Mouse (Mus musculus) forebrain, embryonic 14.5 days (tissue): Measurements from ENCODE around the gene Arid1a. TPM values are rescaled to one million over a fixed set of nuclear protein-coding genes. Genes with fewer than 3 reads are reported as not detected.
A peak's percentile ranks its signal among the peaks of the same experiment; 100 is the strongest.

Experiments used
- ATAC-seq: fragments of 200-750 bp; cut with Nextera tagmentation; 2 replicates; pipeline ENCODE4 v1.8.0; 2017; ENCODE audit warnings: mild to moderate bottlenecking, moderate library complexity
- DNase-seq: peaks from one replicate; pipeline ENCODE4 v3.0.0-alpha.2; 2015; ENCODE audit warnings: low spot score
- H3K27ac ChIP-seq: fragments of 300-500 bp; sonication (generic); 2 replicates; pipeline ENCODE4 v1.5.1; 2014; ENCODE audit warnings: low read depth, mild to moderate bottlenecking, control low read depth, low read length, moderate library complexity
- H3K27me3 ChIP-seq: fragments of 300-500 bp; sonication (generic); replicated peaks from 2 replicates; pipeline ENCODE4 v1.6.1; 2014; ENCODE audit warnings: low read length, control low read depth, mixed read lengths; ENCODE audit not compliant: control insufficient read depth, insufficient read depth
- H3K36me3 ChIP-seq: fragments of 300-500 bp; sonication (generic); 2 replicates; pipeline ENCODE4 v1.6.1; 2014; ENCODE audit warnings: low read length, control low read depth; ENCODE audit not compliant: control insufficient read depth, insufficient read depth
- H3K4me1 ChIP-seq: fragments of 300-500 bp; sonication (generic); 2 replicates; pipeline ENCODE4 v1.6.1; 2014; ENCODE audit warnings: antibody characterized with exemption, low read length, control low read depth; ENCODE audit not compliant: control insufficient read depth, insufficient read depth
- H3K4me2 ChIP-seq: fragments of 300-500 bp; sonication (generic); 2 replicates; pipeline ENCODE4 v1.6.1; 2014; ENCODE audit warnings: mild to moderate bottlenecking, control low read depth, low read length
- H3K4me3 ChIP-seq: fragments of 300-500 bp; sonication (generic); 2 replicates; pipeline ENCODE4 v1.5.1; 2014; ENCODE audit warnings: low read depth, low read length, control low read depth
- H3K9ac ChIP-seq: fragments of 300-500 bp; sonication (generic); 2 replicates; pipeline ENCODE4 v1.6.1; 2014; ENCODE audit warnings: mild to moderate bottlenecking, low read length, control low read depth, moderate library complexity
- H3K9me3 ChIP-seq: fragments of 300-500 bp; sonication (generic); replicated peaks from 2 replicates; pipeline ENCODE4 v1.6.1; 2016; ENCODE audit warnings: low read length, control low read depth, mixed read lengths; ENCODE audit not compliant: control insufficient read depth
- WGBS: fragments of 180-500 bp; shearing (Covaris S2); extraction: QIAGEN DNeasy Blood & Tissue Kit; methylation state at CpG from one replicate; pipeline ENCODE4 v1.1.7; 2014; 5-methylcytosine and 5-hydroxymethylcytosine counted together
- polyA plus RNA-seq: library from polyadenylated mRNA; unstranded; fragments of >200 nt; fragmentation: Nextera tagmentation; extraction: Ambion mirVana; gene quantifications from 2 replicates; pipeline ENCODE4 v1.2.1, GENCODE M21; 2014

Arid1a gene
- polyA plus RNA-seq, 1 experiment from 2014 or later: 30.9 TPM

- H3K9me3 ChIP-seq: no peaks in the 10 kb centered on the region
- H3K4me2 ChIP-seq: peak overlapping the region; percentile 99
- peak overlapping the region; percentile 77 for H3K9ac ChIP-seq
- no peaks in the 10 kb centered on the region for H3K36me3 ChIP-seq
- H3K27me3 ChIP-seq: no peaks in the 10 kb centered on the region
- peak overlapping the region; percentile 100 for H3K27ac ChIP-seq
- DNase-seq (peak; percentile 96), ATAC-seq (peak; percentile 32)
- H3K4me3 ChIP-seq: peak overlapping the region; percentile 100
- H3K4me1 ChIP-seq: peaks cover 19% of the 10 kb centered on the region
- under 1% methylated on average over 37 of the region's 38 CpGs for WGBS
These were observed 783 bp upstream of the Arid1a start for GRCm38 (mm10) chr4:133757269-133757835.

GRCm38 (mm10) chr4:133755861-133756371 lies 653 bp downstream of the Arid1a start:
- under 1% methylated on average over 11 of the region's 11 CpGs for WGBS
- no peaks in the 10 kb centered on the region for H3K9me3 ChIP-seq
- no peaks in the 10 kb centered on the region for H3K36me3 ChIP-seq
- peak overlapping the region; percentile 99 for H3K4me2 ChIP-seq
- ATAC-seq (no peak), DNase-seq (peak; percentile 79)
- H3K27ac ChIP-seq: peak overlapping the region; percentile 100
- H3K4me3 ChIP-seq: peak overlapping the region; percentile 100
- H3K9ac ChIP-seq: peak overlapping the region; percentile 77
- H3K4me1 ChIP-seq: peaks cover 19% of the 10 kb centered on the region
- H3K27me3 ChIP-seq: no peaks in the 10 kb centered on the region

GRCm38 (mm10) chr4:133754871-133755765 lies 1.5 kb downstream of the Arid1a start:
- peaks cover 26% of the 10 kb centered on the region for H3K4me1 ChIP-seq
- H3K4me2 ChIP-seq: peak overlapping the region; percentile 99
- no peak for DNase-seq
- no peaks in the 10 kb centered on the region for H3K9me3 ChIP-seq
- H3K27me3 ChIP-seq: no peaks in the 10 kb centered on the region
- H3K9ac ChIP-seq: peak overlapping the region; percentile 100
- peak overlapping the region; percentile 100 for H3K27ac ChIP-seq
- peak overlapping the region; percentile 100 for H3K4me3 ChIP-seq
- ATAC-seq: no peak
- H3K36me3 ChIP-seq: no peaks in the 10 kb centered on the region
- WGBS: 9% methylated on average over 10 of the region's 10 CpGs

- Histone ChIP-seq H3K27ac (peak overlapping the region; percentile 100), H3K27me3 (no peaks in the 10 kb centered on the region), H3K4me3 (peak overlapping the region; percentile 100), H3K4me1 (peaks cover 32% of the 10 kb centered on the region), H3K36me3 (peaks cover 1% of the 10 kb centered on the region; the same call in 1 of the 2 replicates), H3K9ac (peak overlapping the region; percentile 100), H3K4me2 (peak overlapping the region; percentile 99), H3K9me3 (no peaks in the 10 kb centered on the region)
- ATAC-seq (peak; percentile 83), DNase-seq (peak; percentile 98)
- WGBS: under 1% methylated on average over 38 of the region's 50 CpGs
These were observed 2.3 kb downstream of the Arid1a start for GRCm38 (mm10) chr4:133754238-133754637.

GRCm38 (mm10) chr4:133753375-133754190 lies 3.0 kb downstream of the Arid1a start:
- H3K9me3 ChIP-seq: no peaks in the 10 kb centered on the region
- under 1% methylated on average over 32 of the region's 99 CpGs for WGBS
- H3K9ac ChIP-seq: peak overlapping the region; percentile 100
- ATAC-seq: peak; percentile 53
- peak; percentile 88 for DNase-seq
- H3K36me3 ChIP-seq: peaks cover 5% of the 10 kb centered on the region; the same call in 1 of the 2 replicates
- H3K4me2 ChIP-seq: peak overlapping the region; percentile 99
- peak overlapping the region; percentile 100 for H3K4me3 ChIP-seq
- peaks cover 36% of the 10 kb centered on the region for H3K4me1 ChIP-seq
- H3K27me3 ChIP-seq: no peaks in the 10 kb centered on the region
- H3K27ac ChIP-seq: peak overlapping the region; percentile 100

- no peak for DNase-seq
- Histone ChIP-seq H3K9me3 (no peaks in the 10 kb centered on the region), H3K36me3 (peaks cover 8% of the 10 kb centered on the region; the same call in 1 of the 2 replicates), H3K4me3 (peak overlapping the region; percentile 100), H3K9ac (peak overlapping the region; percentile 100), H3K27ac (peak overlapping the region; percentile 100), H3K4me1 (peaks cover 42% of the 10 kb centered on the region), H3K4me2 (peak overlapping the region; percentile 84), H3K27me3 (no peaks in the 10 kb centered on the region)
- WGBS: 2% methylated on average over 61 of the region's 121 CpGs
- ATAC-seq: no peak
These were observed 3.9 kb downstream of the Arid1a start for GRCm38 (mm10) chr4:133752449-133753374.

GRCm38 (mm10) chr4:133751521-133752448 lies 4.8 kb downstream of the Arid1a start:
- Histone ChIP-seq H3K4me2 (peak overlapping the region; percentile 84), H3K27me3 (no peaks in the 10 kb centered on the region), H3K9me3 (no peaks in the 10 kb centered on the region), H3K27ac (peak overlapping the region; percentile 100), H3K9ac (peak overlapping the region; percentile 100), H3K36me3 (peaks cover 8% of the 10 kb centered on the region; the same call in 1 of the 2 replicates), H3K4me1 (peaks cover 42% of the 10 kb centered on the region), H3K4me3 (peak overlapping the region; percentile 100)
- under 1% methylated on average over 27 of the region's 31 CpGs for WGBS
- ATAC-seq: 0 out of 2 replicates have a peak, but pooled peaks have one; percentile 1
- DNase-seq: peak; percentile 92
